Mouse (Mus musculus): Measurements from ENCODE around the gene Ipo11. TPM values are rescaled to one million over a fixed set of nuclear protein-coding genes. Genes with fewer than 3 reads are reported as not detected.

Ipo11 gene
- total RNA-seq, 2 experiments from 2014 or later: 31.8 to 42.3 TPM

GRCm38 (mm10) chr13:106823121-106823874 lies 113.5 kb downstream of the Ipo11 start:
- no peak for ATAC-seq (replicated peaks; ENCODE audit: poor library complexity, severe bottlenecking)

GRCm38 (mm10) chr13:106820149-106820548 lies 116.6 kb downstream of the Ipo11 start:
- no peak for ATAC-seq (replicated peaks; ENCODE audit: poor library complexity, severe bottlenecking)

GRCm38 (mm10) chr13:106819749-106820148 lies 117.0 kb downstream of the Ipo11 start:
- ATAC-seq (replicated peaks; ENCODE audit: poor library complexity, severe bottlenecking): no peak

GRCm38 (mm10) chr13:106817066-106817465 lies 119.7 kb downstream of the Ipo11 start:
- no peak for ATAC-seq (replicated peaks; ENCODE audit: poor library complexity, severe bottlenecking)

- peak; percentile 55 for ATAC-seq (replicated peaks; ENCODE audit: poor library complexity, severe bottlenecking)
Measured at GRCm38 (mm10) chr13:106813519-106813918, 123.2 kb downstream of the Ipo11 start.

GRCm38 (mm10) chr13:106813087-106813486 lies 123.7 kb downstream of the Ipo11 start:
- peak; percentile 85 for ATAC-seq (replicated peaks; ENCODE audit: poor library complexity, severe bottlenecking)

GRCm38 (mm10) chr13:106810156-106810555 lies 126.6 kb downstream of the Ipo11 start:
- ATAC-seq (replicated peaks; ENCODE audit: poor library complexity, severe bottlenecking): no peak

GRCm38 (mm10) chr13:106808821-106809220 lies 127.9 kb downstream of the Ipo11 start:
- no peak for ATAC-seq (replicated peaks; ENCODE audit: poor library complexity, severe bottlenecking)

GRCm38 (mm10) chr13:106808315-106808714 lies 128.4 kb downstream of the Ipo11 start:
- no peak for ATAC-seq (replicated peaks; ENCODE audit: poor library complexity, severe bottlenecking)

GRCm38 (mm10) chr13:106807303-106807702 lies 129.5 kb downstream of the Ipo11 start:
- ATAC-seq (replicated peaks; ENCODE audit: poor library complexity, severe bottlenecking): no peak

GRCm38 (mm10) chr13:106805146-106805545 lies 131.6 kb downstream of the Ipo11 start:
- ATAC-seq (replicated peaks; ENCODE audit: poor library complexity, severe bottlenecking): no peak

- ATAC-seq (replicated peaks; ENCODE audit: poor library complexity, severe bottlenecking): no peak
Measured at GRCm38 (mm10) chr13:106798026-106798425, 138.7 kb downstream of the Ipo11 start.

GRCm38 (mm10) chr13:106788817-106789216 lies 147.9 kb downstream of the Ipo11 start:
- ATAC-seq (replicated peaks; ENCODE audit: poor library complexity, severe bottlenecking): no peak

GRCm38 (mm10) chr13:106768807-106769206 lies 168.0 kb downstream of the Ipo11 start:
- ATAC-seq (replicated peaks; ENCODE audit: poor library complexity, severe bottlenecking): no peak

- ATAC-seq (replicated peaks; ENCODE audit: poor library complexity, severe bottlenecking): no peak
Measured at GRCm38 (mm10) chr13:106762611-106763010, 174.1 kb downstream of the Ipo11 start.

GRCm38 (mm10) chr13:106761661-106762060 lies 175.1 kb downstream of the Ipo11 start:
- no peak for ATAC-seq (replicated peaks; ENCODE audit: poor library complexity, severe bottlenecking)

GRCm38 (mm10) chr13:106760232-106760875 lies 176.4 kb downstream of the Ipo11 start:
- peak; percentile 88 for ATAC-seq (replicated peaks; ENCODE audit: poor library complexity, severe bottlenecking)

- no peak for ATAC-seq (replicated peaks; ENCODE audit: poor library complexity, severe bottlenecking)
Measured at GRCm38 (mm10) chr13:106755892-106756291, 180.9 kb downstream of the Ipo11 start.

GRCm38 (mm10) chr13:106754216-106754615 lies 182.5 kb downstream of the Ipo11 start:
- ATAC-seq (replicated peaks; ENCODE audit: poor library complexity, severe bottlenecking): peak; percentile 95

GRCm38 (mm10) chr13:106751951-106752350 lies 184.8 kb downstream of the Ipo11 start:
- no peak for ATAC-seq (replicated peaks; ENCODE audit: poor library complexity, severe bottlenecking)

GRCm38 (mm10) chr13:106746823-106747222 lies 189.9 kb downstream of the Ipo11 start:
- ATAC-seq (replicated peaks; ENCODE audit: poor library complexity, severe bottlenecking): no peak

GRCm38 (mm10) chr13:106745201-106745600 lies 191.6 kb downstream of the Ipo11 start:
- no peak for ATAC-seq (replicated peaks; ENCODE audit: poor library complexity, severe bottlenecking)

All from granulocyte monocyte progenitor cell, adult 5-6 weeks (primary cell).